Mouse (Mus musculus) neural tube, embryonic 11.5 days (tissue): ENCODE data around the gene Gm20388. TPM values are rescaled to one million over a fixed set of nuclear protein-coding genes. Genes with fewer than 3 reads are reported as not detected.
A peak's percentile ranks its signal among the peaks of the same experiment; 100 is the strongest.

Experiments used
- ATAC-seq: fragments of 200-750 bp; cut with Nextera tagmentation; 2 replicates; pipeline ENCODE4 v1.8.0; 2017; ENCODE audit warnings: moderate number of reproducible peaks, mild to moderate bottlenecking, moderate TSS enrichment, moderate library complexity; ENCODE audit not compliant: insufficient read depth, low FRiP score, low TSS enrichment
- DNase-seq: peaks from one replicate; pipeline ENCODE4 v3.0.0-alpha.2; 2015; ENCODE audit warnings: low spot score
- H3K27ac ChIP-seq: fragments of 300-500 bp; sonication (generic); 2 replicates; pipeline ENCODE4 v1.5.1; 2014; ENCODE audit warnings: low read depth, mild to moderate bottlenecking, low read length
- H3K27me3 ChIP-seq: fragments of 300-500 bp; sonication (generic); 2 replicates; pipeline ENCODE4 v1.6.1; 2014; ENCODE audit warnings: mild to moderate bottlenecking, low read length, mixed read lengths; ENCODE audit not compliant: control insufficient read depth, insufficient read depth
- H3K36me3 ChIP-seq: fragments of 300-500 bp; sonication (generic); 2 replicates; pipeline ENCODE4 v1.6.1; 2014; ENCODE audit warnings: mild to moderate bottlenecking, low read length, moderate library complexity, mixed read lengths; ENCODE audit not compliant: control insufficient read depth, insufficient read depth
- H3K4me1 ChIP-seq: fragments of 300-500 bp; sonication (generic); 2 replicates; pipeline ENCODE4 v1.6.1; 2014; ENCODE audit warnings: low read length, mixed read lengths; ENCODE audit not compliant: control insufficient read depth, insufficient read depth
- H3K4me2 ChIP-seq: fragments of 300-500 bp; sonication (generic); 2 replicates; pipeline ENCODE4 v1.6.1; 2014; ENCODE audit warnings: low read depth, mild to moderate bottlenecking, moderate library complexity
- H3K4me3 ChIP-seq: fragments of 300-500 bp; sonication (generic); 2 replicates; pipeline ENCODE4 v1.5.1; 2014; ENCODE audit warnings: low read depth, low read length
- H3K9ac ChIP-seq: fragments of 300-500 bp; sonication (generic); 2 replicates; pipeline ENCODE4 v1.6.1; 2014; ENCODE audit warnings: mild to moderate bottlenecking, low read length
- H3K9me3 ChIP-seq: fragments of 300-500 bp; sonication (generic); 2 replicates; pipeline ENCODE4 v1.6.1; 2016; ENCODE audit warnings: low read length; ENCODE audit not compliant: control insufficient read depth
- WGBS: fragments of 180-500 bp; shearing (Covaris S2); extraction: QIAGEN DNeasy Blood & Tissue Kit; methylation state at CpG from one replicate; pipeline ENCODE4 v1.1.7; 2014; 5-methylcytosine and 5-hydroxymethylcytosine counted together
- polyA plus RNA-seq: library from polyadenylated mRNA; unstranded; fragments of >200 nt; fragmentation: Nextera tagmentation; extraction: Ambion mirVana; gene quantifications from 2 replicates; pipeline ENCODE4 v1.2.1, GENCODE M21; 2014

The Gm20388 gene
- polyA plus RNA-seq, 1 experiment from 2014 or later = not detected

DNA sequence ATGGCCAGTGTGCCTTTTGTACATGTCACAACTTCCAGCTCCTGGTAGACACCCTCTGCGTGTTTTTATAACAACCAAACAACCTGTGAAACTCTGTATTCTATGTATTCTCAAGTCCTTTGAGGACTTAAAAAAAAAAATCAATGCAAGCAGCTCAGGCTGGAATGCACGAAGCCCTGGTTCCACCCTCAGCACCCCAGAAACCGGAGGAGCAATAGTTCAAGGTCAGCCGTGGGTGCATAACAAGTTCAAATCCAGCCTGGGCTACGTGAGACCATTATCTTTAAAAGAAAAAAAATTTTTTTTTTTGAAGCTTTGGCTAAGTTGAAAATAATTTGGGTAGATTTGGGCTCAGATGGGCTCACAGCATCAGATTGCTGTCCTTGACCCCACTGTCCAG is 353.2 kb downstream of the Gm20388 start:
- WGBS = 84% methylated on average over 5 of the region's 5 CpGs
- no peak for ATAC-seq

DNA sequence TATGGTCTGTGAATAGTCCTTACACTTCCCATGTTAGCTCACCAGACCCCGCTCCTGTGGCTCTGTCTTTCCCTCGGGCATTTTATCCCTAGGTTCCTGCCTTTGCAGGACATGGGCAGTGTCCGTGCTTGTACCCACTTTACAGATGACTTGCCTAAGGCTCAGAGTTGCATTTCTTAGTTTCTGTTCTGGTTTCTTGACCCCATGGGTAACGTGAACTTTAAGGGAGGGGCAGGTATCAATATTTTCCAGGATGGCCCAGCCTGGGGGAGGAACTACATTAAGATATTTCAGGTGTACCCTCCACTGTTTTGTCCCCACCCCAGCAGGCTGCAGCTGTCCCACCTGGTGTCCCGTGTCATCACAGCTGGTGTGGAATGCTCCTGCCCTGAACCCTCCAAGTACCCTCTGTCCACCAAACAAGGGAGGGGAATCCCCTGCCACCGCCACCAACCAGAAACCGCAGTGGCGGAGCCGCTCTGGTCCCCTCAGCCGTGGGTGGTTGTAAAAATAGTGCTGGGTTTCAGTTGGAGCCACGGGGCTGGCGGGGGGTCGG is 353.8 kb downstream of the Gm20388 start:
- Histone ChIP-seq H3K4me1 (peaks cover 72% of the 10 kb centered on the region), H3K4me3 (no peak overlapping the region), H3K4me2 (0 out of 2 replicates have a peak overlapping the region, but pooled peaks have one; percentile 15), H3K27ac (peak overlapping the region; percentile 91), H3K9me3 (no peaks in the 10 kb centered on the region), H3K36me3 (no peaks in the 10 kb centered on the region), H3K9ac (peak overlapping the region; percentile 46), H3K27me3 (no peaks in the 10 kb centered on the region)
- DNase-seq (no peak), ATAC-seq (no peak; the same call in 1 of the 2 replicates)
- 25% methylated on average over 13 of the region's 13 CpGs for WGBS

More for the DNA sequence above, 353.2 kb downstream of the Gm20388 start:
- Histone ChIP-seq H3K36me3 (no peaks in the 10 kb centered on the region), H3K4me2 (no peak overlapping the region), H3K9ac (no peak overlapping the region), H3K4me1 (peaks cover 68% of the 10 kb centered on the region), H3K27ac (no peak overlapping the region), H3K4me3 (no peak overlapping the region), H3K27me3 (no peaks in the 10 kb centered on the region), H3K9me3 (no peaks in the 10 kb centered on the region)
- no peak for DNase-seq

DNA sequence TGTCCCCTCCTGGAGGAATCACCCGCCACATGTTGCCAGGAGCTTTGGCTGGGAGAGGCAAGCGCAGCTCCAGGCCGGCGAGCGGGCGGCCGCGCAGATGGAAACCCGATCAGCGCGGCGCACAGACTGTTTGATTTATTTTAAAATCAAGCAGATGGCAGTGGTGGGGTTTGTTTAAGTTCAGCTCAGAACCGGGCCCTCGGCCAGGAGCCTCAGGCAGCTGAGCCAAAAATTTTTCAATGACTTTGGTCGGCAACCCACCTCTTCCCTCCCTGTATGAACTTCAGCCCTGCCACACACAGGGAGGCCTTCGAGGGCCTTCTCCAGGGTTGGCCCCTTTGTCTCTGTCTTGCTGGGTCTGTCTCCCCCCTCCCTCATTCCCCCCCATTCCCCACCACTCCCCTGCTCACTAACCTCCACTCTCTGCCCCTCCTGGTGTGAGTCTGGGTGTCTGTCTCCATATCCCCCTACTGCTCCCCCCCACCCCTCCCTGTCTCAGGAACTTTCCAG is 354.4 kb downstream of the Gm20388 start:
- DNase-seq (peak; percentile 78), ATAC-seq (peak; percentile 63)
- WGBS = under 1% methylated on average over 16 of the region's 16 CpGs
- Histone ChIP-seq H3K27ac (peak overlapping the region; percentile 91), H3K4me3 (no peak overlapping the region), H3K36me3 (no peaks in the 10 kb centered on the region), H3K4me2 (peak overlapping the region; percentile 15; the same call in 1 of the 2 replicates), H3K9ac (peak overlapping the region; percentile 46), H3K4me1 (peaks cover 72% of the 10 kb centered on the region), H3K27me3 (no peaks in the 10 kb centered on the region), H3K9me3 (no peaks in the 10 kb centered on the region)

DNA sequence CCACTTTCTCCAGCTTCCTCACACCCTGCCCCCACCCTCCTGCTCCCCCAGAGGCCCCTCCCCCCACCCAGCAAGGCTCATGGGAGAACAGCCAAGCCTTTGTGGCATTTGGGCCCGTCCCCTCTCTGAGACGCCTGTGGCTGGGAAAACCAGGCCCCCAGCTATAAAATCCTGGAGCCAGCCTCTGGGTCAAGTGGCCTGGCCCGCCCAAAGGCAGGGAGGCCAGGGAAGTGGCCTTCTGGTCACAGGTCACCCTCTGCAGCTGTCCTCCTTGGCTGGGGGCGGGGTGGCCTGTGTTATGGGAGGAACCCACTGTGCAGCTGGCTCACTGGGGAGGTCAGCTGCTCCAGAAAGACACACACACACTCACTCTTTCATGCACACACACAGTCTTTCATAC is 354.8 kb downstream of the Gm20388 start:
- peak overlapping the region; percentile 15 for H3K4me2 ChIP-seq
- H3K9ac ChIP-seq = peak overlapping the region; percentile 23
- no peaks in the 10 kb centered on the region for H3K27me3 ChIP-seq
- H3K4me1 ChIP-seq = peaks cover 69% of the 10 kb centered on the region
- 0% methylated on average over 4 of the region's 4 CpGs for WGBS
- ATAC-seq (peak; percentile 46), DNase-seq (peak; percentile 74)
- no peaks in the 10 kb centered on the region for H3K9me3 ChIP-seq
- H3K27ac ChIP-seq = peak overlapping the region; percentile 91
- no peaks in the 10 kb centered on the region for H3K36me3 ChIP-seq
- H3K4me3 ChIP-seq = no peak overlapping the region

DNA sequence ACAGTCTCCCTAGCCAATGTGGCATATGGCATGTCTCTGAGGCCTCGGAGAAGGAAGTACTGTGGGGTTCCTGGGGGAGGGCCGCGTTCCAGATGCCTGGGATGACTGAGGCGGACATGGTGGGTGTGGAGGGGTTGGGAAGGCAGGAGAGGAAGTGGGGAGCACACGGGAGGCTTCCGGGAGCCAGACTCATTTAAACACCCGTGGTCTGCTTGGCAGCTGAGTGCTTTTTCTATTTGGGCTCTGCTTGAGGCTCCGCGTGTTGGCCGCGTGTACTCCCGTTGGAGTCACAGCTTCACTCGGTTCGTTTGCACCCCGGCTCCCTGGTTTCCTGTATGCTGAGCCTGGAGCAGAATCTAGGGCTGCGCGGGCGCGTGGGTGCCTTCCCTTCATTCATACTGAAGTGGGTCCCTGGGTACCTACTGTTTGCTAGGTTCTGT is 357.9 kb downstream of the Gm20388 start:
- ATAC-seq (no peak), DNase-seq (no peak)
- Histone ChIP-seq H3K36me3 (no peaks in the 10 kb centered on the region), H3K4me1 (peaks cover 47% of the 10 kb centered on the region), H3K9me3 (no peaks in the 10 kb centered on the region), H3K4me3 (no peak overlapping the region), H3K4me2 (no peak overlapping the region), H3K27me3 (no peaks in the 10 kb centered on the region), H3K27ac (0 out of 2 replicates have a peak overlapping the region, but pooled peaks have one; percentile 34), H3K9ac (no peak overlapping the region)
- 70% methylated on average over 19 of the region's 19 CpGs for WGBS

DNA sequence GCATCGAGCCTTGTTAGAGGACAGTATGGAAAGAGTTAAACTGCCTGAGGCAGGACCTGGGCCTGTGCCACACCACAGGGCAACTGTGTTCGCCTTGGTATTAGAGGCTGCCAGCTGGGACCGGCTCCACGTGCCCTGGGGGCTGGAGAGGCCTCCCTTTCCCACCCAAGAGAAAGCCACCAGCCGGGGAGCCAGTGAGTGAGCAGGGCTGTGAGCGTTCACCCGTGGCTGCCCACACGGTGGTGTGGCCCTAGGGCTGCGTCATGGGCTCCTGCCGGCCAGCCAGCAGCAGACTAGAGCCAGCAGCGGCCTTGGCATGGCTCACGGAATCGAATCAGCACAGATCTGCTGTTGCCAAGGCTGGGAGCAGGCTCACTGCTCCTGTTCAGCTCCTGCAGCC is 359.8 kb downstream of the Gm20388 start:
- no peaks in the 10 kb centered on the region for H3K36me3 ChIP-seq
- no peaks in the 10 kb centered on the region for H3K9me3 ChIP-seq
- 82% methylated on average over 13 of the region's 13 CpGs for WGBS
- no peak for ATAC-seq
- H3K27me3 ChIP-seq = no peaks in the 10 kb centered on the region
- H3K27ac ChIP-seq = no peak overlapping the region
- no peak overlapping the region for H3K4me3 ChIP-seq
- no peak for DNase-seq
- peaks cover 43% of the 10 kb centered on the region for H3K4me1 ChIP-seq
- no peak overlapping the region for H3K4me2 ChIP-seq
- no peak overlapping the region for H3K9ac ChIP-seq

DNA sequence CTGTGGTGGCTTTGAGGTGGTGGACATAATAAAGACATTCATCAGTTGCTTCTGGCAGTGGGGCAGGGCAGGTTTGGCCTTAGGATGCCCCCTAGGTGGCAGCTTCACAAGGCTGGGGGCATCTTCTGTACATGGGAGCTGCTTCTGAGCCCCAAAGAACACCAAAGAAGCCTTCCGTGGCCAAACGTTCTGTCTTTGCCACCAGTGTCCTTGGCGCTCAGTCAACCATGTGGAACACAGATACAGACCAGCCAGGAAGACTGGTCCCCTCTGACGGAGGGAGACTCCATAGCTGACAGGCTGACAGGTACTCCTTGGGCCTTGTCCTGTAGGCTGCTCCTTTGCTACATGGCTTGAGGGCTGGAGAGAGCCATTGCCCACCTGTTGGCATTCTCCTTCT is 362.8 kb downstream of the Gm20388 start:
- Histone ChIP-seq H3K4me2 (no peak overlapping the region), H3K27me3 (no peaks in the 10 kb centered on the region), H3K4me3 (no peak overlapping the region), H3K9me3 (no peaks in the 10 kb centered on the region), H3K27ac (no peak overlapping the region), H3K36me3 (no peaks in the 10 kb centered on the region), H3K4me1 (peaks cover 41% of the 10 kb centered on the region), H3K9ac (no peak overlapping the region)
- ATAC-seq (no peak), DNase-seq (no peak)
- 83% methylated on average over 4 of the region's 4 CpGs for WGBS

DNA sequence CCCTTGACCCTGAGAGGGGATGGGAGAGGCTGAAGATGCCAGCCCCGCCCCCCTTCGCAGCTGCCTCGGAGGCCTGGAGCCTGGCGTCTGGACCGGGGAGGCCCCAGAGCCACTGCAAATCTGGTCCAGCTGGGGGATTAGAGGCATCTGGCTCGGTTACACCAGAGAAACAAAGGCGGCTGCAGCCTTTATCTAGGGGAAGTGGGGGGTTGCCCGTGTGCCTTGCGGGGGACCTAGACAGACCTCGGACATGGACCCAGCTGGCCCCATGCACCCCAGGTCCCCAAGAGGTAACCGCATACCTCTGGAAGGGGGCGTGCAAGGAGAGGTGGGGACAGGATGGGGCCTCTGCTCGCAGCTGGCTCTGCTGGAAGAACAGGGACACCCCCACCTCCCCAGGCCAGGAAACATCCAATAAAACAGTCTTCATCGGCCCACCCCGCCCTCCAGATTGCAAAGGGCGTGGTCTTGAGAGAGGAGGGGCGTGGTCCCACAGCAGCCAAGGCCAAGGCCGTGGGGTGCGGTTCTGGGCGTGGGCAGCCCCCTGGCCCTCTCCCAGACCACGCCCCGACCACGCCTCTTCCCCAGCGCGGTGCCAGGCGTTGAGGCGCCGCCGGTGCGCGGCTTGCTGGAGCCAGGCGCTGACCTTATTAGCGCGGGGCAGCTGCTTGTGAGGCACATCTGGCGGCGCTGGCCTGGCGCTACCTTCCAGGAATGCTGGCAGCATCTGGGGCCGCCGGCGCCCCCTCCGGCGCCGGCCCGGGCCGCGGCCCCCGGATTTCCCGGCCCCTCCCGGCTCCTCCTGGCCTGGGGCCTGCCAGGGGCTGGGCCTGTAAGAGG is 365.6 kb downstream of the Gm20388 start:
- Histone ChIP-seq H3K27me3 (no peaks in the 10 kb centered on the region), H3K36me3 (no peaks in the 10 kb centered on the region), H3K27ac (peak overlapping the region; percentile 92), H3K4me1 (peaks cover 45% of the 10 kb centered on the region), H3K4me2 (peak overlapping the region; percentile 76), H3K9me3 (no peaks in the 10 kb centered on the region), H3K9ac (peak overlapping the region; percentile 50), H3K4me3 (peak overlapping the region; percentile 27)
- ATAC-seq (peak; percentile 83), DNase-seq (peak; percentile 91)
- 0% methylated on average over 45 of the region's 49 CpGs for WGBS
